Mouse (Mus musculus): Measurements from ENCODE around the gene Mthfsd. TPM values are rescaled to one million over a fixed set of nuclear protein-coding genes. Genes with fewer than 3 reads are reported as not detected.

The Mthfsd gene
- polyA plus RNA-seq, 1 experiment from 2014 or later, result 57.5 TPM

DNA sequence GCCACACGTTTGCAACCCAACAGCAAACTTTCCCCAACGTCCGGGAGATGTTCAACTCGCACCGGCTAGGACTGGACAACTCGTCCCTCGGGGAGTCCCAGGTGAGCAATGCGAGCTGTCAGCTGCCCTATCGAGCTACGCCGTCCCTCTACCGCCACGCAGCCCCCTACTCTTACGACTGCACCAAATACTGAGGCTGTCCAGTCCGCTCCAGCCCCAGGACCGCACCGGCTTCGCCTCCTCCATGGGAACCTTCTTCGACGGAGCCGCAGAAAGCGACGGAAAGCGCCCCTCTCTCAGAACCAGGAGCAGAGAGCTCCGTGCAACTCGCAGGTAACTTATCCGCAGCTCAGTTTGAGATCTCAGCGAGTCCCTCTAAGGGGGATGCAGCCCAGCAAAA, 9.7 kb upstream of the Mthfsd start:
- Histone ChIP-seq H3K9me3 (replicated peaks; ENCODE audit: control insufficient read depth, low read length) (no peaks in the 10 kb centered on the region), H3K9ac (ENCODE audit: low read length) (no peak overlapping the region), H3K4me2 (ENCODE audit: low read depth, low read length) (peak overlapping the region; percentile 96), H3K27me3 (ENCODE audit: control insufficient read depth, insufficient read depth, low read length) (peaks cover 87% of the 10 kb centered on the region), H3K4me3 (replicated peaks; ENCODE audit: low read length) (peak overlapping the region; percentile 56), H3K36me3 (ENCODE audit: control insufficient read depth, insufficient read depth, low read length) (no peaks in the 10 kb centered on the region), H3K27ac (ENCODE audit: low read length) (no peak overlapping the region), H3K4me1 (ENCODE audit: control insufficient read depth, insufficient read depth, low read length) (peaks cover 19% of the 10 kb centered on the region; the same call in 1 of the 2 replicates)
- WGBS, result 3% methylated on average over 28 of the region's 28 CpGs
- ATAC-seq (ENCODE audit: insufficient read depth, low FRiP score), result no peak

DNA sequence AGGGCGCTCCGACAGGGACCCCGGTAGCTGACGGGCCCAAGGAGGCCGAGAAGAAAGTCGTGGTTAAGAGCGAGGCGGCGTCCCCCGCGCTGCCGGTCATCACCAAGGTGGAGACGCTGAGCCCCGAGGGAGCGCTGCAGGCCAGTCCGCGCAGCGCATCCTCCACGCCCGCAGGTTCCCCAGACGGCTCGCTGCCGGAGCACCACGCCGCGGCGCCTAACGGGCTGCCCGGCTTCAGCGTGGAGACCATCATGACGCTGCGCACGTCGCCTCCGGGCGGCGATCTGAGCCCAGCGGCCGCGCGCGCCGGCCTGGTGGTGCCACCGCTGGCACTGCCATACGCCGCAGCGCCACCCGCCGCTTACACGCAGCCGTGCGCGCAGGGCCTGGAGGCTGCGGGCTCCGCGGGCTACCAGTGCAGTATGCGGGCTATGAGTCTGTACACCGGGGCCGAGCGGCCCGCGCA, 9.0 kb upstream of the Mthfsd start:
- no peaks in the 10 kb centered on the region for H3K36me3 ChIP-seq (ENCODE audit: control insufficient read depth, insufficient read depth, low read length)
- peaks cover 80% of the 10 kb centered on the region for H3K27me3 ChIP-seq (ENCODE audit: control insufficient read depth, insufficient read depth, low read length)
- H3K4me2 ChIP-seq (ENCODE audit: low read depth, low read length), result peak overlapping the region; percentile 96
- no peak overlapping the region; the same call in 1 of the 2 replicates for H3K9ac ChIP-seq (ENCODE audit: low read length)
- WGBS, result 2% methylated on average over 62 of the region's 62 CpGs
- peaks cover 19% of the 10 kb centered on the region; the same call in 1 of the 2 replicates for H3K4me1 ChIP-seq (ENCODE audit: control insufficient read depth, insufficient read depth, low read length)
- H3K27ac ChIP-seq (ENCODE audit: low read length), result no peak overlapping the region
- no peaks in the 10 kb centered on the region for H3K9me3 ChIP-seq (replicated peaks; ENCODE audit: control insufficient read depth, low read length)
- H3K4me3 ChIP-seq (replicated peaks; ENCODE audit: low read length), result peak overlapping the region; percentile 56
- ATAC-seq (ENCODE audit: insufficient read depth, low FRiP score), result no peak

DNA sequence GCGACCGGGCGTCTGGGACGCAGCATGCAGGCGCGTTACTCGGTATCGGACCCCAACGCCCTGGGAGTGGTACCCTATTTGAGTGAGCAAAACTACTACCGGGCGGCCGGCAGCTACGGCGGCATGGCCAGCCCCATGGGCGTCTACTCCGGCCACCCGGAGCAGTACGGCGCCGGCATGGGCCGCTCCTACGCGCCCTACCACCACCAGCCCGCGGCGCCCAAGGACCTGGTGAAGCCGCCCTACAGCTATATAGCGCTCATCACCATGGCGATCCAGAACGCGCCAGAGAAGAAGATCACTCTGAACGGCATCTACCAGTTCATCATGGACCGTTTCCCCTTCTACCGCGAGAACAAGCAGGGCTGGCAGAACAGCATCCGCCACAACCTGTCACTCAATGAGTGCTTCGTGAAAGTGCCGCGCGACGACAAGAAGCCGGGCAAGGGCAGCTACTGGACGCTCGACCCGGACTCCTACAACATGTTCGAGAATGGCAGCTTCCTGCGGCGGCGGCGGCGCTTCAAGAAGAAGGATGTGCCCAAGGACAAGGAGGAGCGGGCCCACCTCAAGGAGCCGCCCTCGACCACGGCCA, 8.5 kb upstream of the Mthfsd start:
- peak overlapping the region; percentile 96 for H3K4me2 ChIP-seq (ENCODE audit: low read depth, low read length)
- H3K9ac ChIP-seq (ENCODE audit: low read length), result peak overlapping the region; percentile 66
- H3K4me3 ChIP-seq (replicated peaks; ENCODE audit: low read length), result peak overlapping the region; percentile 56
- H3K27me3 ChIP-seq (ENCODE audit: control insufficient read depth, insufficient read depth, low read length), result peaks cover 77% of the 10 kb centered on the region
- peak; percentile 39; the same call in 1 of the 2 replicates for ATAC-seq (ENCODE audit: insufficient read depth, low FRiP score)
- no peaks in the 10 kb centered on the region for H3K9me3 ChIP-seq (replicated peaks; ENCODE audit: control insufficient read depth, low read length)
- peaks cover 19% of the 10 kb centered on the region; the same call in 1 of the 2 replicates for H3K4me1 ChIP-seq (ENCODE audit: control insufficient read depth, insufficient read depth, low read length)
- WGBS, result under 1% methylated on average over 55 of the region's 55 CpGs
- H3K36me3 ChIP-seq (ENCODE audit: control insufficient read depth, insufficient read depth, low read length), result no peaks in the 10 kb centered on the region
- H3K27ac ChIP-seq (ENCODE audit: low read length), result no peak overlapping the region

DNA sequence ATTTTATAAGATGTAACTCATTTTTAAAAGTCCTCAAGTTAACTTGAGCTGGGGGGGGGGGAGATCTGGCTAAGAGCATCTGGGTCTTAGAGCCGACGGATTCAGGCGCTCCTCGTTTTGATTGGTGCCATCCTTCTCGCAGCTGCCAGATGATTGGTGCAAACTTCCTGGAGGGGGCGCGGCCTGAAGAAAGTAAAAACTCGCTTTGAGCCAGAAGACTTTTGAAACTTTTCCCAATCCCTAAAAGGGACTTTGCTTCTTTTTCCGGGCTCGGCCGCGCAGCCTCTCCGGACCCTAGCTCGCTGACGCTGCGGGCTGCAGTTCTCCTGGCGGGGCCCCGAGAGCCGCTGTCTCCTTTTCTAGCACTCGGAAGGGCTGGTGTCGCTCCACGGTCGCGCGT, 7.8 kb upstream of the Mthfsd start, which contains the start of gene Foxc2:
TSS of gene Foxc2 (plus strand) at position 224 of the 400 bp plus-strand sequence.
- H3K27me3 ChIP-seq (ENCODE audit: control insufficient read depth, insufficient read depth, low read length), result peaks cover 69% of the 10 kb centered on the region

DNA sequence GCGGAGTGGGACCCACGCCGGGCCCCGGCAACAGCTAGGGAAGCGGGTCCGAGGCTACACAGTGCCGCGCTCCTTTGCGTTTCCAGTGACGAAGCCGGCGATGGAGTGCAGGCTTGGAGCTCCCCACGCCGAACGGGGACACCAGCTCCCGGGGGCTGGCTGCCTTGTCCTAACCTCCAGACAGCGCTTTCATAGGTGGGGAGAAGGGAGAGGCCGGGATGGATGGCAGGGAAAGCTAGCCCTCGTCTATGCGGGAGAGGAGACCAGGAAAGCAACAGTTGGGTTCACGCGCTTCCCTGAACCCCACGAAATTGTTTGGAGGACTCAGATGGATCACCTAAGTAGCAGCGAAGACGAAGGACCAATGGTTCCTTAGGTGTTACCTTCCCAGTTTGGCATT, 6.9 kb upstream of the Mthfsd start:
- Histone ChIP-seq H3K4me2 (ENCODE audit: low read depth, low read length) (no peak overlapping the region), H3K9me3 (replicated peaks; ENCODE audit: control insufficient read depth, low read length) (no peaks in the 10 kb centered on the region), H3K4me1 (ENCODE audit: control insufficient read depth, insufficient read depth, low read length) (peaks cover 19% of the 10 kb centered on the region; the same call in 1 of the 2 replicates), H3K27ac (ENCODE audit: low read length) (no peak overlapping the region), H3K27me3 (ENCODE audit: control insufficient read depth, insufficient read depth, low read length) (peaks cover 61% of the 10 kb centered on the region), H3K9ac (ENCODE audit: low read length) (no peak overlapping the region), H3K4me3 (replicated peaks; ENCODE audit: low read length) (peak overlapping the region; percentile 11; the same call in 1 of the 2 replicates), H3K36me3 (ENCODE audit: control insufficient read depth, insufficient read depth, low read length) (no peaks in the 10 kb centered on the region)
- no peak for ATAC-seq (ENCODE audit: insufficient read depth, low FRiP score)
- WGBS, result 3% methylated on average over 25 of the region's 25 CpGs

More for the DNA sequence above, 7.8 kb upstream of the Mthfsd start, which contains the start of gene Foxc2:
- Histone ChIP-seq H3K9ac (ENCODE audit: low read length) (peak within 1 kb of the TSS; percentile 66), H3K9me3 (replicated peaks; ENCODE audit: control insufficient read depth, low read length) (no peaks in the 10 kb centered on the region), H3K36me3 (ENCODE audit: control insufficient read depth, insufficient read depth, low read length) (no peaks in the 10 kb centered on the region), H3K4me1 (ENCODE audit: control insufficient read depth, insufficient read depth, low read length) (peaks cover 19% of the 10 kb centered on the region; the same call in 1 of the 2 replicates), H3K4me3 (replicated peaks; ENCODE audit: low read length) (peak within 1 kb of the TSS; percentile 56), H3K4me2 (ENCODE audit: low read depth, low read length) (peak within 1 kb of the TSS; percentile 96), H3K27ac (ENCODE audit: low read length) (no peak within 1 kb of the TSS)
- ATAC-seq (ENCODE audit: insufficient read depth, low FRiP score), result peak; percentile 72; the same call in 1 of the 2 replicates
- under 1% methylated on average over 25 of the region's 25 CpGs for WGBS

DNA sequence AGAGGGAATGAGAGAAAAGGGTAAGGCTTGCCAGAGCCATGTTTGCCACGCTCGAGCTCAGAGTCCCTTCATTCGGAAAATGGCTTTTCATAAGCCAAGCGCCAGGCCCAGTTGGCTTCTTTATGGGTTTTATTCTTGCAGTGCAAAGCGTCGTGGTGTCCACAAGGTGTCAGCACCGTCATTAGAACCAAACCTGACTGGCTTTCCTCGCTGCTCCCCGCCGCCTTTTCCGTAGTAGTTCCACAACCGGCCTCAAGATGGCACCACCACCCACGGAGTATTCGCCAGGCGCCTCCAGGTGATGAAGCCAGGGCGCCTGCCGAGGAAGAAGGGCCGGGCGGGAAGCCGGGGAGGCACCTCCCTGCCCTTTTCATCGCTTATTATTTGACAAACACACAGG, 5.1 kb upstream of the Mthfsd start:
- H3K27me3 ChIP-seq (ENCODE audit: control insufficient read depth, insufficient read depth, low read length), result peaks cover 45% of the 10 kb centered on the region
- ATAC-seq (ENCODE audit: insufficient read depth, low FRiP score), result peak; percentile 59; the same call in 1 of the 2 replicates
- no peak overlapping the region for H3K27ac ChIP-seq (ENCODE audit: low read length)
- peak overlapping the region; percentile 13; the same call in 1 of the 2 replicates for H3K4me3 ChIP-seq (replicated peaks; ENCODE audit: low read length)
- no peak overlapping the region for H3K9ac ChIP-seq (ENCODE audit: low read length)
- H3K4me1 ChIP-seq (ENCODE audit: control insufficient read depth, insufficient read depth, low read length), result peaks cover 19% of the 10 kb centered on the region; the same call in 1 of the 2 replicates
- H3K36me3 ChIP-seq (ENCODE audit: control insufficient read depth, insufficient read depth, low read length), result no peaks in the 10 kb centered on the region
- H3K9me3 ChIP-seq (replicated peaks; ENCODE audit: control insufficient read depth, low read length), result no peaks in the 10 kb centered on the region
- 2% methylated on average over 21 of the region's 21 CpGs for WGBS
- H3K4me2 ChIP-seq (ENCODE audit: low read depth, low read length), result peak overlapping the region; percentile 45

DNA sequence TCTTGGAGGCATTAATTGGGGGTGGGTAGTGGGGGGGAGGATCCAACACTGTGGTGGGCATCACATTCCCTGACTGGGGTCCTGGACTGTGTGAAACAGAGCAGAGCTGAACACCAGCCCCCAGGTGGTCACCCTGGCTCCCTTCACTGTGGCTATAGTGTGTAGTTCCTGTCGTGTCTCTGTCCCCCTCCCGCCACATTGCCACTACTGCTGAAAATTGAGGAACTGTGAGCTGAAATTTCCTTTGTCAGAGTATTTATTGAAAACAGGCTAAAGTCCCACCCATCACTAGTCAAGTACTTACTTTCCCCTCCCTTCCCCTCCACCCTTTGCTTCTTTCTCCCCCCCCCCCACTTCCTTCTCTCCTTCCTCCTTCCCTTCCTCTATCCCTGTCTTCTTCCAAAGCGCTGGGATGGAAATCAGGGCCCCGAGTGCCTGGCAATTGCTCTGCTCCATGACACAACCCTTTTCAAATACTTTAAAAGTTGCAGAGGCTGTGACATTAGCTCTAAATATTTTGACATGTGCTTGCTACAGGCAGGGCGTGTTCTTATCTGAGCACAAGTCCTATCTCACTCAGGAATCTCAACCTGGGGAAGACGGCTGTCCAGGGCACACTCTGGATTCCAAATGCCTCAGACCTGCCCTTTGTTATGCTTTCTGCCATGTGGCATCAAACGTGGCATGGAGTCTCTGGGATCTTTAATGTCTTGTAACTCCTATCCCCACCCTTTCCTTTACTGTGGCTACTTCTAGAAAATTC, 3.1 kb upstream of the Mthfsd start:
- WGBS, result 30% methylated on average over 7 of the region's 7 CpGs
- Histone ChIP-seq H3K4me2 (ENCODE audit: low read depth, low read length) (no peak overlapping the region), H3K27ac (ENCODE audit: low read length) (no peak overlapping the region), H3K36me3 (ENCODE audit: control insufficient read depth, insufficient read depth, low read length) (no peaks in the 10 kb centered on the region), H3K9ac (ENCODE audit: low read length) (no peak overlapping the region), H3K27me3 (ENCODE audit: control insufficient read depth, insufficient read depth, low read length) (peaks cover 26% of the 10 kb centered on the region), H3K9me3 (replicated peaks; ENCODE audit: control insufficient read depth, low read length) (no peaks in the 10 kb centered on the region), H3K4me3 (replicated peaks; ENCODE audit: low read length) (no peak overlapping the region), H3K4me1 (ENCODE audit: control insufficient read depth, insufficient read depth, low read length) (peaks cover 13% of the 10 kb centered on the region)
- no peak for ATAC-seq (ENCODE audit: insufficient read depth, low FRiP score)

DNA sequence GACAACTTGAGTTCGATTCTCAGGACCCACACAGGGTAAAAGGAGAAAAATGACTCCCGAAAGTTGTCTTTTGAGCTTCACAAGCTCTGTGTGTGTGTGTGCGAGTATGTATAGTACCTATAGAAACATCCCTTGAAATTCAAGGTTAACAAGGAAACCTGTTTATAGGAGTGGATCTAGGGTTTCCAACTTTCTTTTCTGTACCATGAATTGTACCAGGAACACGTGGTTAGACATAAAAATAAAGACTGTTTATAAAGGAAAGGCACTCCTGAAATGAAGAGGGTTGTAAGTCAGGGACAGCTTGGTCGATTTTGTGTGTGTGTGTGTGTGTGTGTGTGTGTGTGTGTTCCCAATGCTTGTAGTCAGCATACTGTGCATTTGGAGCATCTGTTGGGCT, 465 bp upstream of the Mthfsd start:
- Histone ChIP-seq H3K4me3 (replicated peaks; ENCODE audit: low read length) (peak overlapping the region; percentile 85), H3K27ac (ENCODE audit: low read length) (no peak overlapping the region), H3K4me2 (ENCODE audit: low read depth, low read length) (peak overlapping the region; percentile 82), H3K36me3 (ENCODE audit: control insufficient read depth, insufficient read depth, low read length) (no peaks in the 10 kb centered on the region), H3K4me1 (ENCODE audit: control insufficient read depth, insufficient read depth, low read length) (peaks cover 10% of the 10 kb centered on the region), H3K9ac (ENCODE audit: low read length) (peak overlapping the region; percentile 89), H3K9me3 (replicated peaks; ENCODE audit: control insufficient read depth, low read length) (no peaks in the 10 kb centered on the region), H3K27me3 (ENCODE audit: control insufficient read depth, insufficient read depth, low read length) (peaks cover 3% of the 10 kb centered on the region)
- 7% methylated on average over 5 of the region's 5 CpGs for WGBS
- no peak for ATAC-seq (ENCODE audit: insufficient read depth, low FRiP score)

Measured in stomach, embryonic 16.5 days (tissue).